Mouse (Mus musculus) MEL (cell line): Measurements from ENCODE around the gene Tia1.
A peak's percentile ranks its signal among the peaks of the same experiment; 100 is the strongest.

Experiments used
- CTCF ChIP-seq, 3 experiments: IDR thresholded peaks in 2 of 3; conservative IDR thresholded peaks in 1 of 3; 2 replicates each; pipeline ENCODE4 v1.5.1; 2011 to 2012; ENCODE audit warnings: low read length in 3 of 3, low read depth in 2 of 3, mild to moderate bottlenecking in 2 of 3, improper control_type of control experiment in 1 of 3, inconsistent platforms in 1 of 3, mixed read lengths in 1 of 3, moderate library complexity in 1 of 3; ENCODE audit not compliant: control insufficient read depth in 1 of 3, insufficient read depth in 1 of 3, poor library complexity in 1 of 3, severe bottlenecking in 1 of 3
- E2F4 ChIP-seq: IDR thresholded peaks from 2 replicates; pipeline ENCODE4 v1.6.1; 2011; ENCODE audit warnings: low read depth, low read length, improper control_type of control experiment, borderline replicate concordance
- EP300 ChIP-seq, 2 experiments: IDR thresholded peaks; 2 replicates each; pipeline ENCODE4 v1.6.1; 2011; ENCODE audit warnings: improper control_type of control experiment in 2 of 2, low read length in 2 of 2, low read depth in 1 of 2, mild to moderate bottlenecking in 1 of 2
- GABPA ChIP-seq: IDR thresholded peaks from 2 replicates; pipeline ENCODE4 v1.6.1; 2012; ENCODE audit warnings: low read depth, mild to moderate bottlenecking, inconsistent platforms, low read length, improper control_type of control experiment, moderate library complexity
- GATA1 ChIP-seq: IDR thresholded peaks from 2 replicates; pipeline ENCODE4 v1.6.1; 2011; ENCODE audit warnings: low read depth, low read length, improper control_type of control experiment
- KAT2A ChIP-seq: conservative IDR thresholded peaks from 2 replicates; pipeline ENCODE4 v1.6.1; 2012; ENCODE audit warnings: low read depth, low read length, improper control_type of control experiment, inconsistent platforms
- MAX ChIP-seq: IDR thresholded peaks from 2 replicates; pipeline ENCODE4 v1.6.1; 2011; ENCODE audit warnings: low read length, improper control_type of control experiment
- MAZ ChIP-seq: IDR thresholded peaks from 2 replicates; pipeline ENCODE4 v1.6.1; 2012; ENCODE audit warnings: low read depth, mild to moderate bottlenecking, inconsistent platforms, low read length, improper control_type of control experiment
- NELFE ChIP-seq: IDR thresholded peaks from 2 replicates; pipeline ENCODE4 v1.6.1; 2011; ENCODE audit warnings: low read depth, low read length, improper control_type of control experiment
- POLR2A ChIP-seq, 2 experiments: IDR thresholded peaks; 2 replicates each; pipeline ENCODE4 v1.6.1; 2011 to 2012; ENCODE audit warnings: low read length in 2 of 2, mild to moderate bottlenecking in 2 of 2, control low read depth in 1 of 2, improper control_type of control experiment in 1 of 2, low read depth in 1 of 2, moderate library complexity in 1 of 2; ENCODE audit not compliant: control insufficient read depth in 1 of 2, insufficient read depth in 1 of 2, poor library complexity in 1 of 2
- RAD21 ChIP-seq: IDR thresholded peaks from 2 replicates; pipeline ENCODE4 v1.6.1; 2011; ENCODE audit warnings: mild to moderate bottlenecking, low read depth, low read length, improper control_type of control experiment
- SMC3 ChIP-seq: IDR thresholded peaks from 2 replicates; pipeline ENCODE4 v1.6.1; 2011; ENCODE audit warnings: low read depth, low read length, improper control_type of control experiment
- USF1 ChIP-seq: IDR thresholded peaks from 2 replicates; pipeline ENCODE4 v1.6.1; 2014; ENCODE audit warnings: low read depth, mild to moderate bottlenecking, inconsistent platforms, low read length, improper control_type of control experiment, moderate library complexity
- ZMIZ1 ChIP-seq: IDR thresholded peaks from 2 replicates; pipeline ENCODE4 v1.6.1; 2012; ENCODE audit warnings: low read depth, mild to moderate bottlenecking, inconsistent platforms, low read length, improper control_type of control experiment, moderate library complexity

DNA sequence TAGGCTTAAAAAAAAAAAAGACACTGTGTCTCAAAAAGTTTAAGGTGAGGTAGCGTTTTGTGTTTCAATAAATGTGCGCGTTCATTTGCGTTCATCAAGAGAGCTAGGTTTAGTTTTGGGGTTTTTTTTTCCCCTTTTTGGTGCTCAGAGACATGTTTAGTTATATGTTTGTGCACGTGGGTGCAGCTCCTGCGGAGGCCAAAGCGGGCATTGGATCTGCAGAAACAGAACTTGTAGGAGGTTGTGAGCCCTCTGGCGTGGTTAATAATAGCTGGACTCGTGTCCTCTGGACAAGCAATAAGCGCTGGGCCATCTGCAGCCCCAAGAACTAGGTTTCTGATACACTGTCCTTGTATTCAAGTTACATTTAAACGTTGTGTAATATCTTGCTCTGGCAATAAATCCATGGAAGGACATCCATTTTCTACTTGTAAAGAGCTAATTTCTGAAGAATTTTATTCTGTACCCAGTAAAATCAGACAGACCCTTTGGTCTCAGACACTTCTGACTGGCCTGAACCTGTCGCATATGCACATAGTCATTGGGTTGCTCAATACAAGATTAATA, 32.0 kb upstream of the Tia1 start:
- TF ChIP-seq CTCF (IDR thresholded peaks at IDR 0.05 in 2 of 3, conservative IDR thresholded peaks at IDR 0.05 in 1 of 3; ENCODE audit: control insufficient read depth in 1 of 3, insufficient read depth in 1 of 3, low read depth in 2 of 3, low read length in 3 of 3, poor library complexity in 1 of 3, severe bottlenecking in 1 of 3) (no peak), POLR2A (IDR thresholded peaks at IDR 0.05; ENCODE audit: control insufficient read depth in 1 of 2, insufficient read depth in 1 of 2, low read depth in 1 of 2, low read length in 2 of 2, poor library complexity in 1 of 2) (no peak; a peak in 1 of 4 replicates), ZMIZ1 (no peak), MAZ (no peak), KAT2A (no peak), MAX (peak; percentile 58), GABPA (no peak), USF1 (no peak), GATA1 (no peak), SMC3 (no peak), E2F4 (no peak), EP300 (IDR thresholded peaks at IDR 0.05; ENCODE audit: low read depth in 1 of 2, low read length in 2 of 2) (no peak), RAD21 (no peak), NELFE (no peak)
